Mouse (Mus musculus): ENCODE measurements around the gene Gbf1.

GRCm38 (mm10) chr19:46198293-46198692 is 46.0 kb downstream of the Gbf1 start:
- TF ChIP-seq EP300 (IDR thresholded peaks at IDR 0.05; ENCODE audit: low read depth in 1 of 2, low read length in 2 of 2) (no peak), GATA1 (IDR thresholded peaks at IDR 0.05; ENCODE audit: low read depth, low read length) (no peak), RAD21 (IDR thresholded peaks at IDR 0.05; ENCODE audit: low read depth, low read length) (no peak), POLR2AphosphoS5 (IDR thresholded peaks at IDR 0.05; ENCODE audit: borderline replicate concordance, low read depth, low read length) (no peak), MXI1 (IDR thresholded peaks at IDR 0.05; ENCODE audit: low read depth, low read length) (no peak), POLR2A (IDR thresholded peaks at IDR 0.05; ENCODE audit: control insufficient read depth in 1 of 2, insufficient read depth in 1 of 2, low read depth in 1 of 2, low read length in 2 of 2, poor library complexity in 1 of 2) (no peak), GABPA (IDR thresholded peaks at IDR 0.05; ENCODE audit: low read depth, low read length) (no peak), MAFK (IDR thresholded peaks at IDR 0.05; ENCODE audit: borderline replicate concordance, low read depth, low read length) (no peak), TAL1 (IDR thresholded peaks at IDR 0.05; ENCODE audit: low read length) (no peak)

Measured in MEL (cell line).